Mouse (Mus musculus) cerebellum, adult 9-11 months (tissue): ENCODE measurements around the gene Fgf2.
A peak's percentile ranks its signal among the peaks of the same experiment; 100 is the strongest.

Experiments
- DNase-seq: peaks from one replicate; pipeline ENCODE4 v3.0.0; 2022

The Fgf2 gene

GRCm38 (mm10) chr3:37348221-37349165, at the start of gene Fgf2:
TSS of gene Fgf2 (plus strand) at chr3:37348346.
- DNase-seq, result no peak

- DNase-seq, result no peak
These were observed 48.7 kb upstream of the Fgf2 start for GRCm38 (mm10) chr3:37299470-37299869.

GRCm38 (mm10) chr3:37302685-37303084, 45.5 kb upstream of the Fgf2 start:
- DNase-seq, result no peak

GRCm38 (mm10) chr3:37303392-37304139, 44.6 kb upstream of the Fgf2 start:
- no peak for DNase-seq

GRCm38 (mm10) chr3:37311897-37312369, 36.2 kb upstream of the Fgf2 start:
- no peak for DNase-seq

GRCm38 (mm10) chr3:37312370-37312941, 35.7 kb upstream of the Fgf2 start, which contains the start of the genes Bbs12 and Cetn4:
TSS of gene Bbs12 (plus strand) at chr3:37312554.
TSS of gene Cetn4 (minus strand) at chr3:37312708.
- peak; percentile 94 for DNase-seq

GRCm38 (mm10) chr3:37313371-37313770, 34.8 kb upstream of the Fgf2 start:
- DNase-seq, result no peak

- no peak for DNase-seq
These were observed 31.9 kb upstream of the Fgf2 start for GRCm38 (mm10) chr3:37316233-37316632.

GRCm38 (mm10) chr3:37324310-37324709, 23.8 kb upstream of the Fgf2 start:
- DNase-seq, result no peak

GRCm38 (mm10) chr3:37325317-37326112, 22.6 kb upstream of the Fgf2 start:
- no peak for DNase-seq

- DNase-seq, result no peak
These were observed 21.5 kb upstream of the Fgf2 start for GRCm38 (mm10) chr3:37326627-37327026.

GRCm38 (mm10) chr3:37328489-37328888, 19.7 kb upstream of the Fgf2 start:
- no peak for DNase-seq

- no peak for DNase-seq
These were observed 18.2 kb upstream of the Fgf2 start for GRCm38 (mm10) chr3:37329963-37330362.

- DNase-seq, result no peak
These were observed 16.1 kb upstream of the Fgf2 start for GRCm38 (mm10) chr3:37331999-37332449.

- no peak for DNase-seq
These were observed 14.1 kb upstream of the Fgf2 start for GRCm38 (mm10) chr3:37334053-37334452.

- DNase-seq, result no peak
These were observed 7.0 kb upstream of the Fgf2 start for GRCm38 (mm10) chr3:37341110-37341509.

- no peak for DNase-seq
These were observed 5.3 kb upstream of the Fgf2 start for GRCm38 (mm10) chr3:37342811-37343210.

GRCm38 (mm10) chr3:37347671-37348070, 475 bp upstream of the Fgf2 start:
- DNase-seq, result no peak

- no peak for DNase-seq
These were observed 1.0 kb downstream of the Fgf2 start for GRCm38 (mm10) chr3:37349166-37349548.

GRCm38 (mm10) chr3:37350386-37350785, 2.2 kb downstream of the Fgf2 start:
- no peak for DNase-seq

GRCm38 (mm10) chr3:37353951-37354481, 5.9 kb downstream of the Fgf2 start:
- DNase-seq, result no peak

- DNase-seq, result no peak
These were observed 6.6 kb downstream of the Fgf2 start for GRCm38 (mm10) chr3:37354737-37355136.
